Mouse (Mus musculus): ENCODE results near the gene Zmynd15.

DNA sequence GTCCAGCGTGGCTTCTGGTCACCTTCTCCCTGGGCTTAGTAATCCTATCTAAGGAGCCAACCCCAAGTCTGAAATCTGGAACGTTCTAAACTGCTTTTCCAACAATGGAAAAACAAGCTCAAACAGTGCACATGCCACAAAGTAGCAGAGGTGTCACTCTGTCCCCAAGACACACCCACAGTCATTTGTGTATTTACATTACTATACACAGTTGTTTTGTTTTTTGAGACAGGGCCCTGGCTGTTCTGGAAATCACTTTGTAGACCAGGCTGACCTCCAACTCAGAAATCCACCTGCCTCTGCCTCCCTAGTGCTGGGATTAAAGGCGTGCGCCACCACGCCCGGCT is 49.0 kb upstream of the Zmynd15 start:
- TF ChIP-seq CTCF (IDR thresholded peaks at IDR 0.05; ENCODE audit: low read depth, low read length) (no peak), POLR2A (IDR thresholded peaks at IDR 0.05; ENCODE audit: extremely low read depth, insufficient read depth, low read length) (no peak)
